Mouse (Mus musculus) MEL (cell line): ENCODE measurements around the gene Rps11.

Experiments
- BHLHE40 ChIP-seq: IDR thresholded peaks from 2 replicates; pipeline ENCODE4 v1.6.1; 2012; ENCODE audit warnings: low read depth, mild to moderate bottlenecking, inconsistent platforms, low read length, improper control_type of control experiment, borderline replicate concordance
- CTCF ChIP-seq, 3 experiments: IDR thresholded peaks in 2 of 3; conservative IDR thresholded peaks in 1 of 3; 2 replicates each; pipeline ENCODE4 v1.5.1; 2011 to 2012; ENCODE audit warnings: low read length in 3 of 3, low read depth in 2 of 3, mild to moderate bottlenecking in 2 of 3, improper control_type of control experiment in 1 of 3, inconsistent platforms in 1 of 3, mixed read lengths in 1 of 3, moderate library complexity in 1 of 3; ENCODE audit not compliant: control insufficient read depth in 1 of 3, insufficient read depth in 1 of 3, poor library complexity in 1 of 3, severe bottlenecking in 1 of 3
- ELF1 ChIP-seq: IDR thresholded peaks from 2 replicates; pipeline ENCODE4 v1.6.1; 2014; ENCODE audit warnings: low read depth, mild to moderate bottlenecking, inconsistent platforms, low read length, improper control_type of control experiment, moderate library complexity
- EP300 ChIP-seq, 2 experiments: IDR thresholded peaks; 2 replicates each; pipeline ENCODE4 v1.6.1; 2011; ENCODE audit warnings: improper control_type of control experiment in 2 of 2, low read length in 2 of 2, low read depth in 1 of 2, mild to moderate bottlenecking in 1 of 2
- POLR2A ChIP-seq, 2 experiments: IDR thresholded peaks; 2 replicates each; pipeline ENCODE4 v1.6.1; 2011 to 2012; ENCODE audit warnings: low read length in 2 of 2, mild to moderate bottlenecking in 2 of 2, control low read depth in 1 of 2, improper control_type of control experiment in 1 of 2, low read depth in 1 of 2, moderate library complexity in 1 of 2; ENCODE audit not compliant: control insufficient read depth in 1 of 2, insufficient read depth in 1 of 2, poor library complexity in 1 of 2
- RAD21 ChIP-seq: IDR thresholded peaks from 2 replicates; pipeline ENCODE4 v1.6.1; 2011; ENCODE audit warnings: mild to moderate bottlenecking, low read depth, low read length, improper control_type of control experiment
- SIN3A ChIP-seq: IDR thresholded peaks from 2 replicates; pipeline ENCODE4 v1.6.1; 2012; ENCODE audit warnings: low read length, improper control_type of control experiment, inconsistent platforms
- ZC3H11A ChIP-seq: IDR thresholded peaks from 2 replicates; pipeline ENCODE4 v1.6.1; 2012; ENCODE audit warnings: low read depth, mild to moderate bottlenecking, inconsistent platforms, low read length, improper control_type of control experiment
- ZNF384 ChIP-seq: IDR thresholded peaks from 2 replicates; pipeline ENCODE4 v1.6.1; 2012; ENCODE audit warnings: low read depth, mild to moderate bottlenecking, inconsistent platforms, low read length, improper control_type of control experiment

GRCm38 (mm10) chr7:45119780-45120709 lies 4.2 kb downstream of the Rps11 start:
- TF ChIP-seq BHLHE40 (no peak), ZC3H11A (no peak), ZNF384 (no peak), EP300 (IDR thresholded peaks at IDR 0.05; ENCODE audit: low read depth in 1 of 2, low read length in 2 of 2) (no peak), CTCF (IDR thresholded peaks at IDR 0.05 in 2 of 3, conservative IDR thresholded peaks at IDR 0.05 in 1 of 3; ENCODE audit: control insufficient read depth in 1 of 3, insufficient read depth in 1 of 3, low read depth in 2 of 3, low read length in 3 of 3, poor library complexity in 1 of 3, severe bottlenecking in 1 of 3) (no peak), RAD21 (no peak), ELF1 (no peak), SIN3A (no peak), POLR2A (IDR thresholded peaks at IDR 0.05; ENCODE audit: control insufficient read depth in 1 of 2, insufficient read depth in 1 of 2, low read depth in 1 of 2, low read length in 2 of 2, poor library complexity in 1 of 2) (peak in 1 of 2 experiments; percentile 26; a peak in 1 of 4 replicates)
